Mouse (Mus musculus) thymus, postnatal 0 days (tissue): ENCODE measurements around the gene Lhfp. TPM values are rescaled to one million over a fixed set of nuclear protein-coding genes. Genes with fewer than 3 reads are reported as not detected.

Experiments used
- DNase-seq: peaks from one replicate; pipeline ENCODE4 v3.0.0-alpha.2; 2015; ENCODE audit warnings: low spot score
- polyA plus RNA-seq: library from polyadenylated mRNA; unstranded; fragments of >200 nt; fragmentation: Nextera tagmentation; extraction: Ambion mirVana; gene quantifications from 2 replicates; pipeline ENCODE4 v1.2.1, GENCODE M21; 2015

The Lhfp gene
- polyA plus RNA-seq, 1 experiment from 2014 or later, result 8.1 TPM

DNA sequence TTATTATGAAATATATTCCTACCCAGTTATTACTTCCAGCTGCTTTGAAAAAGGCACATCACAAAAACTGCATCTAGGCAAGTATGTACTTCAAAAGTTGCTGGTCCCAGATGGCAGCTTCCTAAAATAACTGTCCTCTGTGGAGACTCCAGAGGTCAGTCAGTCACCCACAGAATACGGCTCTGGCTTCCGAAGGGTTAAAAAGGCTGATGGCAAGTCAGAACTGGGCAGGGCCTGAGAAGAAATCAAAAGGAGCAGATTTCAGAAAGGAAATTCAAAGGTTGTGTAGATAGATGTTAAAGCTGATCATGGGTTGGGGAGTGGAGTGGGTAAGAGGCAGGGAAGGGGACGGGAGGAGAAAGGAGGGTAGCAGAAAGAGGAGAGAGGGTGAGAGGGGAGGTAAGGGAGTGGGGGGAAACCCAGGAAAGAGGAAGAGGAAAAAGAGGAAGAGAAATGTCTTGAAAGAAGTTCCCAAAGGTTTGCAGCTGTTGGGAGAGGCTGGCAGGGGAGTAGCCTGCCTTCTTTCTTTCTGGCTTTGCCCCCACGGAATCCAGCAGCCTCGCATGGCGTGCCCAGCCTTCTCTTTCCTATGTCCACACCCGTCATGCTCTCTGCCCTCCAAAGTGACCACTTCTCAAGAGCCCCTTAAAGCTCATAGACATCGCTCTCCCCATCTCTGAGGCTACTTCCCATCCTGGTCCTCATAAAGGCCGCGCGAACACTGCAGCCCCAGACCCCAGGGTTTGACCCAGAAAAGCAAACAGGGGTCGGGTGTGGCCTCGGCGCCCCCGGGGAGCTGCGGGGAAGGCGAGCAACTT is 526 bp upstream of the Lhfp start:
- no peak for DNase-seq

- DNase-seq, result no peak
Measured at GRCm38 (mm10) chr3:53042240-53042567, 876 bp downstream of the Lhfp start.

DNA sequence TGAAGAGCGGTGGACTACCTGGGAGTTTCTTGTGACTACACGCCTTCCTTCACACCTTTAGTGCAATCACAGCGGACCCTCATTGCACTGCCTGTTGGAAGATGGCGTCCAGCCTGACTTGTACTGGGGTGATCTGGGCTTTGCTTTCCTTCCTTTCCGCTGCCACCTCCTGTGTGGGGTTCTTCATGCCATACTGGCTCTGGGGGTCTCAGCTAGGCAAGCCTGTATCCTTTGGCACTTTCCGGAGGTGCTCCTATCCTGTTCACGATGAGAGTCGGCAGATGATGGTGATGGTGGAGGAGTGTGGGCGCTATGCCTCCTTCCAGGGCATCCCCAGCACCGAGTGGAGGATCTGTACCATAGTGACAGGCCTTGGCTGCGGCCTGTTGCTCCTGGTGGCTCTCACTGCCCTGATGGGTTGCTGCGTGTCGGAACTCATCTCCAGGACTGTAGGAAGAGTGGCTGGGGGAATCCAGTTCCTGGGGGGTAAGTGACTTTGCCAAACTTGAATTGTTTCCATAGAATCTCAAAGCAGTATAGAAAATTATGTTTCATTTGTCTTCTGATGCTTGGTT is 2.0 kb downstream of the Lhfp start:
- DNase-seq, result no peak

DNA sequence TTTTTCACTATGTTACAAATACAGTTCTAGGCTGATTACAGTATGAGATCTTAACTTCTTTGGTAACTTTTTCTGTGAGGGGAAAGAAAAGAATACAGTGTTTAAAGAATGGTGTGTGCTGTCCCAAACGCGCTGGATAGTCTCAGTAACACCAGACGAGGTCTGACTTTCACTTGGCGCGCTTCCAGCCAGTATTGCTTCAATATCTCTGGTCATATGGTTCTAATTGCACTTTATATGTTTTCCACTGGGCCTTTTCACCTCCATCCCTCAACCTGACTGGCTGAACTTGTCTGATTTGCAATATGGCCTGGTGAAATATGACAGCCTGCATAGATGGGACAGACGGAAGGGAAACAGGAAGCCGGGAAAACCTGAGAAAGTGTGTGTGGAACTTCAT is 2.9 kb downstream of the Lhfp start:
- DNase-seq, result no peak

DNA sequence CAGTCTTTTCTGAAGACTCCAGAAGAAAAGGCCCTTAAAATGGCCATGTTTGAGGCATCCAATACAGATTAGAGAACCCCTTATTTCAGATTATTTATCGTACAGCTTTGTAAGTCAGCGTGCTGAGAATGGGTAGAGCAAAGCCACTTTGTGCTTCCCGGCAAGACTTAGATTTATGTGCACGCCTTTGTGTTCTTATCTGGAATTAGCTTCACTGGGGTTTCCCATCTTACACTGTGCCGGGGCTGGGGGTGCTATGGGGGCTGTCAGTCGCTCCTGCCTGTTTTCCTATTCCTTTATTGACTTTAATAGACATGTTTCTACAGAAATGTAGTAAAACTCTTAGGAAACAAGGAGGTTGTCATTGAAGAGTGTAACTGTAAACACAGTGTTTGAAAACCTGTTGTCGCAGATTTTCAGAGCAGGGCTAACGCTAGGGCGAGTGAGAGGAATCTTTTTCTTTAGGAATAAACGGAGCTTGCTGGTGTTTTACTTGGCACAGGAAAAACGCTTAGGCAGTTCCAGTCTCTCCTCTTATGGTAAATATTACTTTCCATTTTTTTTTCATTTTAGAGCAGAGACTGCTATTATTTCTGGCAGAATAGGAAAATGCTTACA is 3.5 kb downstream of the Lhfp start:
- DNase-seq, result no peak

GRCm38 (mm10) chr3:53045697-53046096 is 4.4 kb downstream of the Lhfp start:
- DNase-seq, result no peak

- no peak for DNase-seq
Measured at GRCm38 (mm10) chr3:53046371-53046770, 5.0 kb downstream of the Lhfp start.

DNA sequence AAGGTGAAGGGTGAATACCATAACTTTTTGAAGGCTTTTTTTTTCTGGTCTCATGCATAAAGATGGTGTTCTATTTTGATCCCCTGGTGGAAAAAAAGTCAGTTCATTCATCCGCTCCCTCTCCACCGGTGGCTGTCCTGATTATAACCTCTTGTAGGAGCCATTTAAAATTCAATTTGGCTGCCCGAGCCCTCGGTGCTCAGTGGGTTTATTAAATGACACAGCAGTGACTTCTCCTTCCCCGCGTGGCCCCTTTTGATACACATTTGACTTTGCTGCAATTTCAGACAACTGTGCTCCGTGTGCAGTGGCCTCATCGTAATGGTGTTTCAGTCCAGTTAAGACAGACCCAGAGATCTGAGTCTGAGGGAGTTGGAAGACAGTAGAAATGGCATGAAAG is 11.1 kb downstream of the Lhfp start:
- no peak for DNase-seq

DNA sequence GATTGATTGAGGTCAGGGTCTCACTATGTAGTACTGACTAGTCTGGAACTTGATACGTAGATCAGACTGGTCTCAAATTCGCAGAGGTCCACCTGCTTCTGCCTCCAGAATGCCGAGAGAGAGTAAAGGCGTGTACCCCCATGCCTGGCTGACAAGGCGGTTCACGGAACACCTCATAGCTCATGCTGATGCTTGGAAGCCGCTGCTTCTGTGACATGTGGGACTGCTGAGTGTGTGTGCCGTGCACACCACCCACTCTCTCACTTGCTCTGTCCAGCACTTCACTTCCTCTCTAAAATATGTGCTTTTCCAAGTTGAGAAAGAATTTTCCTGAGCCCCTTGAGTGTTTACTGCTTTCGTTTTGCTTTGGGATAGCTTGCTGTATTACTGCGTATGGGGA is 15.1 kb downstream of the Lhfp start:
- DNase-seq, result no peak

GRCm38 (mm10) chr3:53059959-53060358 is 18.6 kb downstream of the Lhfp start:
- no peak for DNase-seq

DNA sequence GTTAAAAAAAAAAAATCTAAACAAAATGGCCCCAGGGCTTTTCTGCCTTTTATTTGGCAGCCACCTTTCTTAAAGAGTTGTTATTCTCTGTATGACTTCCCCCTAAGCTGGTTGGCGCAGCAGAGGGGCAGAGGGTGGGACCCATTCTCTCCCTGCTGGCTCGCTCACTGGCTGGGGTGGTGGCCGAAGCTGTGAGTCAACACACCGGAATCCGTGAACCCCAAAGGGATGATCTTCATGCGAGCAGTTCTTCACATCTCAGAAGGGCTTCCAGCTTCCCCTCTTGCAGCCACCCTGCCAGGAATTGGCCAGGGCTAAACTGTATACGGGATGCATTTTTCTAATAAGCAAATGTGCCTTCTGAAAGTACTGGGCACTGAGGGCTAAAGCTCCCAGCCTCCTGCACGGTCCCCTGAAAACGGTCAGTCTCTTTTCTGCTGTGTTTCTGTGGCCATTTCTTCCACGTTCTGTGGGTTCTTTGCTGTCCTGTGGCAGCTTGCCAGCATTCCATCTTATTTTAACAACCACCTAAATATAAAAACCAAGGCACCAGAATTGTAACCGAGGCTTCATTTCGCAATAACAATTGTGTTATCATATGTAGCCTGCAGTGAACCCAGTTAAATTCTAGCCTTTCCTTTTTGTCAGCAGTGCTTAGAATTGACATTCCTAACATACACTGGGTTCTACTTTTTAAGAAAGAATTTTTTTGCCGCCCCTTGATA is 22.3 kb downstream of the Lhfp start:
- DNase-seq, result no peak

DNA sequence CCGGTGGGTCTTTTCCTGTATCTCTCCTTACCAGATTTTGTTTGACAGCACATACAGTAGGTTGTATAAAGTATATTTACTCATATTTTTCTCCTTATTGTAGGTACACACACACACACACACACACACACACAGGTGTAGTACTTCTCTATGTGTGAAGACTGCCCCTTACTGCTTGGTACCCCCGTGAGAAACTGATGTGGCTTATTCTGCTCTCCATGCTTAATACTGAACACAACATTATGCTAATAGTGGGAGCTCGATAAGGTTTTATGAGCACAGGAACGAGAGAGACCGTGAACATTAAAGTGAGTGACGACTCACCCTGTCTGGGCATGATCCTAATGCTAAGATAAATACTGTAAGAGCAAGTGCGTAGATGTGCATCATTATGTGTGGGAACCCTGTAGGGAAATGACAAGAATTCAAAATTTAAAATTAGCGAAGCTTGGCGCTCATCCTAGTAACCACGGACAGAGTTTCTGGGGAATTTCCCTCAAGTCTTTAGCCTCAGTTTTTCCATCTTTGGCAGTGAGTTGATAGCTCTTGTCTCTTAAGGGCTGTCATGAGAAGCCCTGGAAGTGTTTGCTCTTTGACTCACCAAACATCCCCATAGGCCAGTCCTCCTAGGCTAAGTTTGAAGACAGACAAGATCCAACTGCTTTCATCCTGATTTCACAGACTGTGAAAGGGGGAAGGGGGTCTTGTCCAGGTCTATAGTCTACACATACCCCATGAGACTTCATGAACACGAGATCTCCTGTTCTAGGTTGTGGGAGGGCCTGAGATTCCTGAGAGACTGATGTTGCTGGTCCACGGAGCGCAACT is 24.2 kb downstream of the Lhfp start:
- no peak for DNase-seq

GRCm38 (mm10) chr3:53066095-53066372 is 24.7 kb downstream of the Lhfp start:
- DNase-seq, result no peak

DNA sequence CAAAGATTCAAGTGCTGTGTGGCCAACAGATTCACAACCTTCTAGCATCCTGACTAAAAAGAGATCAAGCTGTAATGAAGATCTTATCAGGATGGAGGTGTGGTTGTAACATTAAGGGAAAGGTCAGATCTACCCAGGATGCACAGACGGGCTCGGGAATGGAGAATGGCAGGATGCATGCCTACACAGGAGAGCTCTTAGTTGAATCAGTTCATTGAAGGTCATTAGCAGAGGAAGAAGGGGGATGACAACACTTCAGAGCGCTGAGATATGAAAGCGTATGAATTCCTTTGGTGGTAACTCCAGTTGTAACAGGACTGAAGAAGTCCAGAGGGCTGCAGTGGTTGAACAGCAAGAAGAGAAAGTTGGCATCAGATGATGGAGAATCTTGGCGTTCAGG is 27.1 kb downstream of the Lhfp start:
- no peak for DNase-seq

DNA sequence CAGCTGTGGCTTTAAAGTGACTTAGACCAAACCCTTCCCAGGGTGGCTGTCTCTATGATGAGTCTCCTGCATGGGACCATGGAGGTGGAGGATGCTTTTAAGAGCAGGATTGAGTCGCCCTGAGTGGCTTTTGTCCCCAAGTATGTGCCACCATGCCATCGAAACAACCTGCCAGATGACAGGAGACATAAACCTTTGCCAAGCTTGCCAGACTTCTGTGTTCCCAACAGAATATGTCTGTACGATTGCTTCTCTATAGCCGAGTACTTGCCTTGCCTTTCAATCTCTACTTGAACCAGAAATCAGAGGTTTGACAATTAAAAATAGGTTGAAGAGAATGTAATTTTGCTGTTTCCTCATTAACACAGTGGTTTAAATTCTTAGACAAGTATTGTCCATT is 32.9 kb downstream of the Lhfp start:
- no peak for DNase-seq

DNA sequence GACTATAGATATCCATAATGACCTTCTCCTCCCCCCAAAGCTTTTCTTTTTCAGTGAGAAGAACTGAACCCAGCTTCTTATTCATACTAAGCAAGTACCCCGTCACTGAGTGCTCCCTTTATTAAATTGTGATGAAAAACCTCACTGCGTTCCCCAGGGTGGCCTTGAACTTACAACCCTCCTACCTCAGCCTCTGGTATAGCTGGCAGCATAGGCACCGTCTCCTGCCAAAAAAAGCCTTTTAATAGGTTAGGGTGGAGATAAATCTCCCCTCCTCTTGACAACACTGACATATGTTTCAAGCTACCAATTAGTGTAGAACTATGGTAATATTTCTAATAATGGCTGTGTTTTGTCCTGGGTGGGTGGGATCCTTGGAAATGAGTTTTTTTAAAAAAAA is 33.4 kb downstream of the Lhfp start:
- DNase-seq, result no peak

DNA sequence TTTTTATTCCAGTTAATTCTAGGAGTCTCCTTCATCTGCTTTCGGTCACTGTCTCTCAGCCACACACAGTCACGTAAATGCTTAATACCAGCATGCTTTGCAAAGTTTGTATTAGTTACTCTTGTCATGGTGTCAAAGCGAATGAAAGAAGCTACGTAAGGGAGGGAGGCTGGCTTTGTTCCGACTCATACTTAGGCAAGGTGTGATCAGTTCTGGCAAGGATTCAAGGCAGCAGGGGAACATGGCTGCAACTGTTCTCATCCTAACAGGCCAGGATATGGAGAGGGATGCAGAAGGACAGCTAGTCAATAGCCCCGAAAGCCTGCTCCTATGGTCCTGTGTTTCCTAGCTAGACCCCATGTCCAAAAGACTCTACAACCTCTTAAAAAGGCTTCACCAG is 39.0 kb downstream of the Lhfp start:
- DNase-seq, result no peak

- DNase-seq, result no peak
Measured at GRCm38 (mm10) chr3:53080710-53081109, 39.4 kb downstream of the Lhfp start.

DNA sequence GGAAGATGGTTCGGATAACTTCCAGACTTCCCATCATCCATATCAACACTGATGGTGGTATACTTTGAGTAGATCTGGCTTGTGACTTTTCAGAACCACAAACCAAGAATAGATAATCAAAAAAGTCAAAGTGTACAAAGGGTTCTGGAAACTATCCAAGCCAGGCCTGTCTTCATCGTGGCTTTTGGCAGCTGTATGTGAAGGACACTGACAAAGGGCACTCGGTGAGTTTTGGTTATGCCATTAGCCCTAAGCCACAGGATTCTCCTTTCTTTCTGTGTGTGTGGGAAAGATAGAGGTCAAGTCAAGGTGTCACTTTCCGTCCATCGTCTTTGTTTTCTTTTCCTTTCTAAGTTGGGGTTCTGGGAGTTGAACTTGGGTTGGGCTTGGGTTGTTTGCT is 42.4 kb downstream of the Lhfp start:
- DNase-seq, result no peak

DNA sequence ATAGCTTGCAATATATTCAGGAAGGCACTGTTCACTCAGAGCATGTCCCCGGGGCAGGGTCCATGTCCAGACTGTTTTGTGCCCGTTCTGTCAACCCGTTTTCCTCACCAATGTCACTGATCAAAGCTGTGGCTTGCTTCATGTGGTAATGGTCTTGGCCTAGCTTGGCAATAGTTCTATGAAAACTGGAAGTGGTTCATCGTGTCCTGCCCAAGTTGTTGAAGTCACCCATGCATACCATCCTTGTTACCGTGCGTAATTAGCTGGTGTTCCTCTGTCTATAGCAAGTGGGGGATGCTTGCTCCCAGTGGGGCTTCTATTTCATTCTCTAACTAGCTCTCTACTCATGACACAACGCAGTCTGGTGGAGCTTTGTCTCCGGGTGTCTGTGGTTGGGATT is 43.5 kb downstream of the Lhfp start:
- no peak for DNase-seq

DNA sequence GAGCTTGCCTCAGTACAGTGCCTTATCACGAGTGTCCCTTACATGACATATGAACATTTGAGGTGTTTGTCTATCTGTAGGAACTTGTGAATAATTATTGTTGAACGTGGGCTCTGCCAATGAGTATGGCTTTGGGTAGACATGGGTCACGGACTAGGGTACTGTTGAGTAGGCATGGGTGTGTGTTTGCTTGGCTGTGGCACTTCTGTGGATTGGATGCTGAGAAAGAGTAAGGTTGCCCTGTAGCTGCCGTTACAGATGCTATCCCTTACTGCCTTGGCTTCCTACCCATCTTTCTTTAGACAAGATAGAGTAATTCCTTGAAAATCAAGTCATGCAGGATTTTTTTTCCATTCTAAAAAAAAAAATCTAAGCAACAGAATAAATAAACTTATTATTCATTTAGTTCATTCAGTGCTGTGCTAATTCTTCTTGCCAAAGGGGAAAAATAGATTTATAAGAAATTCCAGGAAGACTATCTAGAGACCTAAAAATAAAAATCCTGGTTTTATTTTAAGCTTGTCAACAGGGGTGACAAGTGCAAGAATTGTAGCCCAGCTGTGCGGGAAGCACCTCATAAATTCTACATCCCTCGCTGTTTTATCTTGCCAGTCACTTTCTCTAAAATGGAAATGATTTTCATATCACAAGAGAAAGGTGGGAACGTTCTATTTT is 45.3 kb downstream of the Lhfp start:
- no peak for DNase-seq
